Mouse (Mus musculus) fibroblast of lung, adult 2 months (primary cell): ENCODE measurements around the gene Ebna1bp2.

Experiments
- DNase-seq: peaks from one replicate; pipeline ENCODE4 v3.0.0-alpha.2; 2011; ENCODE audit warnings: low read depth

Ebna1bp2 gene

DNA sequence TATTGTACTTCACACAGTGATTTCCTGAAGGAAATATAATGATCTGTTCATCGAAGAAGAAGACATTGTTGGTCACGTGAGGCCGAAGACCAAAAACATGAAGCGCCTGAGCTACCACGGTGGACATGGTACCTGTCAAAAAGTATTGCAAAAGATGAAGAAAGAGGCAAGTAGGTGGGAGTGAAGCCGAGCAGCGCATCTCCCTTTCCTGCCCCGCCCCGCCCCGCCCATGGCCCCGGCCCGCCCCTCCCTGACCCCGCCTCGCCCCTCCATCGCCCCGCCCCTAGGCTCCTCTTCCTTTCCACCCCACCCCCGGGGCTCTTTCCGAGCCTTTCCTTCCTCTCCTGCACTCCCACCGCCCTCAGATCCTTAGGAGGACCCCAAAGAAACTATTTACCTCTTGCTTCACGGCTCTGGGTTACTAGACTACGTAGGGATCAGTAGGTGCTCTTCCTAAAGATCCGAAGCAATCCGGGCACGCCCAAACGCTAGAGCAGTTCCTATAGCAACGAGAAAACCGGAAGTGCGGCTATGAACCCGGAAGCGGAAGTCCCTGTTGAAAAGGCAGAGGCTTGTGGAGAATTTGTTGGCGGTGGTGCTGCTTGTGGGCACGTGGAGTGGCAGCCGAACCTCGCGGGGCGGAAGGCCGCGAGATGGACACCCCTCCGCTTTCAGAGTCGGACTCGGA is at the start of gene Ebna1bp2, which contains the start of gene Cfap57:
TSS of gene Ebna1bp2 (plus strand) at position 521 of the 688 bp plus-strand sequence.
TSS of gene Cfap57 (minus strand) at position 499 of the 688 bp plus-strand sequence.
- DNase-seq = peak; percentile 86

DNA sequence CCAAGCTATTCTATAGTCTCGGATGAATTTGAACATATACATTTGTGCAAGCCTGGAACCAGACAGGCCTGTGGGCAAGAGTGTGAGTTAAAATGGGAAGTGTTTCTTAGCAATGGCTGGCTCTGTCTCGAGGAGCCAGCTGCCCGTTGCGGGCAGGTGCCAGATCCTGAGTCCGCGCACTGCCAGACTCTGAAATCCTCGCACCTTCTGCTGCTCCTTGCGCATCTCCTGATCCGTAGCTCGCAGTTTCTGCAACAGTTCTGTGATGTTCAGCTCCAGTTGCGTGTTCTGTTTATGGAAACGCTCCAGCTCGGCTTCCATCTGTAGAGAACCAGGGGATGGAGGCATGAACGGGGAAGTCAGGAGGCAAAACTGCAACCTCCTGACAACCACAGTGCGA is 49.2 kb upstream of the Ebna1bp2 start:
- no peak for DNase-seq

DNA sequence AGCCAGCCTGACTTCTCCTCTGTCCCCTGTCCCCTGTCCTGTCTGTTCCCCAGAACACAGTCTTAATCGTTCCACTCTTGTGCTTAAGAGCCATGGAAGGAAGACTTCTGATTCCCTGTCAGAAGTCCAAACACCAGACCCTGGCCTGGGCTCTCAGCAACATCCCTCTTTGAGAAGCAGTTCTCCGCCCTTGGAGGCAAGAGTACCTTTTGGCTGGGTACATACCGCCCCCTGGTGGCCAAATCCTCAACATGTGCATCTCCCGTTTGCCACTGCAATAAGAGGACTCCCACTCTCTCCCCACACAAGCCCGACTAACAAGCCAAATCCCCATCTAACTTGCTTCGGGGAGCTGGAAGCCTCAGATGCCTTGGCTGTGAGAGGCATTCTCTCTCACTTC is 44.5 kb upstream of the Ebna1bp2 start:
- peak; percentile 28 for DNase-seq

DNA sequence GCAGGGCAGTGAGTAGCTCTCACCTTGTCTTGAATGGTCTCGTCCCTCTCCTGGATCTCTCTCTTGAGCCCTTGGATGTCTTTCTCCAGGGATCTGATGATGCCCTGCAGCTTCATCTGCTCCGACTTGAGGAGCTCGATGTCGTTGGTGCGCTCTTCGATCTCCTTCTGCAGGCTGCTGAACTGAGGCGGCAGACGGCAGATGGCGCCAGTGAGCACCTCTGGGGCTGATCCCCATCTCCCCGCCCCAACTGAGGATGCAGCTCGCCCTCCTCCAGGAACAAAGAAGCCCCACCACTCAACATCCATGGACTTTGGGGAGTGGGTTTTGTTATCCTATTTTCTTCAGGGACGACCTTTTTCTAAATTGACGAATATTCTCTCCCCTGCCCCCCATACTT is 41.3 kb upstream of the Ebna1bp2 start:
- no peak for DNase-seq

DNA sequence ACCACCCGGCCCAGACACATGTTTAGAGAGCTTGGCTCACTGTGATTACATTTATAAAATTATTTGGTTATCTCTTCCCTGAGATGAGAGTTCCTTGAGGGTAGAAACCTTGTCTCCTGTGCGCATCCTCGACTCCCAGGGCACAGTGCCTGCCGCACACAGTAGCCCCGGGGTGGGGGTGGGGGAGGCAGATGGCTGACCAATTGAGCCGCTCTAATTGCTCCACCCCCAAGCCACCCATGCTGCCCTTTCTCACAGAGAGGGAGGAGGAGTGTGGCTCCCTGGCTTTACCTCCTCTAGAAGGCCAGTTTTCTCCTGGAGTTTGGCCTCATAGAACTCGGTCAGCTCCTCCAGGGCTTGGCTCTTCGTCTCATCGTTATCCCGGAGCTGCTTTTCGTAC is 39.1 kb upstream of the Ebna1bp2 start:
- DNase-seq = no peak

DNA sequence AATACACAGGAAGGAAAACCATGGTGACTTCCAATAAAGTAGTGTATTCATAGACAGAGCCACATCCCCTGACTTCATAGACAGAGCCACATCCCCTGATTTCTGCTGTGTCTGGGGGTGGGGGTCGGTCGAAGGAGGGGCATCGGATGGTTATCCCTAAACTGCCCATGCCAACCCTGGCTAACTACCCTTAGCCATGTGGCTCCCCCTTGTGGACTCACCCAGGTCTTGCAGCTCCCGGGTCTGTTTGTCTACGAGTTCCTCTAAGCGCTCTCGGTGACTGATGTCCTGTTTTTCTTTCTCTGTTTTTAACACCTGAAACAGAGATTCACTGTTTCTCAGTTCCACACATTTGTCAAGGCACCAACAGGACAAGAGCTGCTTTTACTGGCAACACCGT is 38.0 kb upstream of the Ebna1bp2 start:
- DNase-seq = no peak

DNA sequence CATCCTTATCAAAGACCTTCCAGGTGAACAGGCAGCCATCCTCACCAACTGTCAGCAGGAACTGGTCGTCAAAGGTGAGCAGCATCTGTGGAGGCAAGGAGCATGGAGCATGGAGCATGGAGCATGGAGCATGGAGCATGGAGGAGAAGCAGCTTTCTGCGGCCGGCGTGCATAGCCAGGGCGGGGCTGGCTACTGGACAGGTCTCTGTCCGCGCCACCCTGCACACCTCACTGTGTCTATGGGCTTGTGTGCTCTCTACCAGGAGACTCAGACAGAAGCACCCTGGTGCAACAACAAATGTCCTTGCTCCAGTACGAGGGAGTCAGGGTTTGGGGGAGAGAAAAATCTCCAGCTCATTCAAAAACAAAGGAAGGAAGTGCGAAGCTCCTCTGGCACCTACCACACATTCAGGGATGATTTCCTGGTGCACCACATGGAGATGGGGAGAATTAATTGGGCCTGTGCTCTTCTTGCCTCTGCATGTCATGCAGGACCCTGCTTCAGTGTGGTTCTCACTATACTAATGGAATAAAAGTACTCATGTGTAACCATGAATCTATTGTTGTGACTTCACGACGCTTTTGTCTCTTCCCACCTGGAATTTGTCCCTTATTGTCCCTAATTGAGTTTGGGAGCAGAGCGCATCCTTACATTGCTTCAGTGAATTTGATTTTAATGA is 31.4 kb upstream of the Ebna1bp2 start:
- DNase-seq = no peak

DNA sequence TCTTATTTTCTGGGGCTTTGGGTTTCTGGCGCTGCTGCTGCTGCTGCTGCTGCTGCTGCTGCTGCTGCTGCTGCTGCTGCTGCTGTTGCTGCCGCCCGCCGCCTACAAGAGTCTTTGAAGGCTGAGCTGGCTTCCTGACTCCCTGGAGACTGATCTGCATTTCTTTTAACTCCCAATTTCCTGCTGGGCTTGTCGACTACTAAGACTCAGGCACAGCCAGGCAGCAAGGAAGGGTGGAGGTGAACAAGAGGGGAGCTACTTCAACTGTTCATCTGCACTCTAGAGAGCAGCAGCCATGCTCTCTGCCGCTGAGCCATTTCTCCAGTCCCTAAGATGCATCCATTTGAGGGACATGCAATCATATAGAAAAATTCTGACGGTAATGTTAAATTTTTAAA is 30.9 kb upstream of the Ebna1bp2 start:
- DNase-seq = no peak

DNA sequence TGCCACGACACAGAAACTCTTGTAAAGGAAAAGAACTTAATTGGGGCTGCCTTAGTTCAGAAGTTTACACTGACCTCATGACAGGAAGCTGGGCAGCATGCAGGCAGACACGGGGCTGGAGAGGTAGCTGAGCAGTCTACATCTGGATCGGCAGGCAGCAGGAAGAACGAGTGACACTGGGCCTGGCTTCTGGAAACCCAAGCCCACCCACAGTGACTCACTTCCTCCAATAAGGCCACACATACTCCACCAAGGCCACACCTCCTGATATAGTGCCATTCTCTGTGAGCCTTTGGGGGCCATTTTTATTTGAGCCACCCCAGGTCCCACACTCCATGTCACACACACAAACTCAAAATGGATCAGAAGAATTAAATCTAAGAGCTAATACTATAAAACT is 16.5 kb upstream of the Ebna1bp2 start:
- DNase-seq = no peak

DNA sequence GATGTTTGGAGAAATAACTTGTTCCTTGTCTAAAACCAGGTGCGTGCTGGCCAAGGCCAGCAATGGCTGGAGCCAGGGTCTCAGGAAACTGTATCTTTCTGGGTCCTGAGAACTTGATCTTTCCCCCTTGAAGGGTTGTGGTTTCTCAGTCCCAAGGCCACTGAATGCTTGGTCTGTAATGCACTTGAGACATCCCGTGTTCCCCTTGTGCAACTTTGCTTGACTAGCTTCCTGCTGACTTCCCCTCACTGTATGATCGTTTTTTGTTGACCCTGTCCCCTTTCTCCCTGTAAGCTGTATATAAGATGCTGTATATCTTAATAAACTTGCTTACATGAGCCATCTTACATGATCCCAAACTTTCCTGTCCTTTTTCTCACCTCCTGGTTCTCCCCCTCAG is 10.8 kb upstream of the Ebna1bp2 start:
- DNase-seq = no peak

DNA sequence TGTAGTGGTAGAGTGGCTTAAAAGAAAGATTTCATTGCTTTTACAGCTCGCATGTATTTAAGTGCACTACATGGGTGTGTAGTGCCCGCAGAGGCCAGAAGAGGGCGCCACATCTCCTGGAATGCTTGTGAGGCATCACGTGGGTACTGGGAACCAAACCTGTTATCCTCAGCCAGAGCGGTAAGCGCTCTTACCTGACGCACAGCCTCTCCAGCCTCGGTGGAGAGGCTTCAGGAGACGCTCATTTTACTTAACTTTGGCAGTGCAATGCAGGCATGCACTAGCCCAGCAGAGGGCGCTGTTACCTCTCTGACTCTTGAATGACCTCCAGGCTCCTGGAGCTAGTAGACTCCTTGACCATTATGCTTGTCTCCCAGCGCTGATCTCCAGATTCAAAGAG is 8.0 kb upstream of the Ebna1bp2 start:
- no peak for DNase-seq

DNA sequence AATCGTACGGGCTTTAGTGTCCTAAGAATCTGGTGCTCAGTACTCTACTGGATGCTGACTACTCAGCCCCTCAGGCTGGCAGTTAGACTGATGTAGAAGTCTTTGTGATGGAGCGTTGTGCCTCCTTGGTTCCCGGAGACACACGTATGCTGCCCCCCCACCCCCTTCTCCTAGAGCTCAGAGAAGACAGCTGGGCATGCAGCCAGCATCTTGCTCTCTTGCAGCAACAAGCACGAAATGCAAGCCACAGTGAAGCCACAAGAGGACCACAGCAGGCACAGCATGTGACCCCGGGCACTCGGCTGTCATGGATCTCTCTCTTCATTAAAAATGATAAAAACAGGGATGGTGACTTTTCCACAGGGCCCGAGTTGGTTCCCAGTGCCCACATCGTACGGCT is 5.2 kb upstream of the Ebna1bp2 start:
- no peak for DNase-seq

DNA sequence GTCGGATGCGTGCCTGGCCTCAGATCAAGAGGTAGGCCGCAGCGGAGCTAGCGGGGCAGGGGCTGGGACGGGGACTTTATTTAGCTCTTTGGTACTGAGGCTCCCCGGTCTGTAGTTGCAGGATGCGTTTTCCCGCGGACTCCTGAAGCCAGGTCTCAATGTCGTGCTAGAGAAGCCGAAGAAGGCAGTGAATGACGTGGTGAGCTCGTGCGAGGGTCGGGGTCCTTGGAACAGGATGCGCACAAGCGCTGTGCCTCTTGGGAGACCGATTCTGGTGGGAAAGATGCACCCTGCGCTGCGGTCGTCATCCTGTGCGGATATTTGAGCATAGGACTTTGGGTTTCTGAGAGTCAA is 345 bp downstream of the Ebna1bp2 start:
- no peak for DNase-seq

DNA sequence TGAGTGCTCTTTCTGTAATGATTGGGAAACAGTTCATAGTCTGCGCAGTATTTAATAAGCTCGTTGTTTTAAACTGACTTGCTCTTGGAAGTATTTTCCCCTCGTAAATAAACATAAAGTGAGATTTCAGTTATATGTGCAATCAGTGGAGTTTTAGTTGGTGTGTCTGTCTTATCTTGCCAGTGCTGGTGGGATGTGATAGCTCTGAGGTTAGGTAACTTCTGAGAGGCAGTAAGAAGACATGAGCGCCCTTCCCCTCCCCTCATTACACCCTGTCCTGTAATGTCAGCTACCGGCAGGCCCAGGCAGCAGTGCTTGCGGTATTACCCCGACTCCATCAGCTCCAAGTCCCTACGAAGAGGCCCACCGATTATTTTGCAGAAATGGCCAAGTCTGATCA is 1.2 kb downstream of the Ebna1bp2 start:
- DNase-seq = no peak

DNA sequence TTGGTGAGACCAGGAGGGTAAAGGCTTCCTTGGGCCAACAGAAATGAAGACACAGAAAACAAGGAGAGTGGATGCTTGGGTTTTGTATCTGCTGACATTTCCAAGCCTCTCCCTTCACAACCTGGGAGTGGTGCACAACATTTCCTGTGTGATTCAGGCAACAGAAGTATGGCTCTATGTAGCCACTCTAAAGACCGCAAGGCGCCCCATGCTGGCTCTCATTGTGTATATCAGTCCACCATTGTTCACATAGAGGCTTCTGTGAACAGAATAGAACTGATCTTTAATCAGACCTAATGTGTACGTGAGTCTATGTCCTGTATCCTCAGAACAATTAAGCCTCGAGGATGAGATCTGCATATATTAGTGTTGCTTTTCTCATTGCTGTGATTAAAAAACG is 9.7 kb downstream of the Ebna1bp2 start:
- no peak for DNase-seq

DNA sequence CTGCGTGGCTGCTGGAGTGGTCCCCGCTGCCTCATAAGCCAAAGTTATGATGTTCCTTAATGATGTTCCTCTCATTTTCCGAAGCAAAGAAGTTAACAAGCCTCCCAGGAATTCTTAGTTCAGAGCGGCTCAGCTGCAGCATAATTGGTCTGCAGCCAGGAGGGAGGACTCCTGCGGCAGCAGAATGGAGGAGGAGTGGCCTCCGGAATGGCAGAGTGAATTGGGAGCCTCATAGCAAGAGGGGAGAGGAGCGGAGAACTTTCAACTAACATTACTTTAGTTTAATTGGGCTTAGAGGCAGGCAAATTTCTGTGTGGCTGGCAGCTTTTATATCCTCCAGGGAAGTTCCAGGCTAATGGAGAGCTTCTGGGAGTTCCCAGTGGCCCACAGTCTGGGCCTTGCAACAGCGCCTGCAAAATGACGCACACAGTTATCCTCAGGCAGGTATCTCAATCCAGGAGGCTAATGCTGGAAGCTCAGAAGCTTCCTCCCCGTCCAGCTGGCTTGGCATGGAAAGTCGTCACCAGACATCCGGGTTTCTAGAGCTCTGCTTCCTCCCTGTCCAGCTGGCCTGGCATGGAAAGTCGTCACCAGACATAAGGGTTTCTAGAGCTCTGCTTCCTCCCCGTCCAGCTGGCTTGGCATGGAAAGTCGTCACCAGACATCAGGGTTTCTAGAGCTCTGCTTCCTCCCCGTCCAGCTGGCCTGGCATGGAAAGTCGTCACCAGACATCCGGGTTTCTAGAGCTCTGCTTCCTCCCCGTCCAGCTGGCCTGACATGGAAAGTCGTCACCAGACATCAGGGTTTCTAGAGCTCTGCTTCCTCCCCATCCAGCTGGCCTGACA is 22.0 kb downstream of the Ebna1bp2 start:
- DNase-seq = no peak

DNA sequence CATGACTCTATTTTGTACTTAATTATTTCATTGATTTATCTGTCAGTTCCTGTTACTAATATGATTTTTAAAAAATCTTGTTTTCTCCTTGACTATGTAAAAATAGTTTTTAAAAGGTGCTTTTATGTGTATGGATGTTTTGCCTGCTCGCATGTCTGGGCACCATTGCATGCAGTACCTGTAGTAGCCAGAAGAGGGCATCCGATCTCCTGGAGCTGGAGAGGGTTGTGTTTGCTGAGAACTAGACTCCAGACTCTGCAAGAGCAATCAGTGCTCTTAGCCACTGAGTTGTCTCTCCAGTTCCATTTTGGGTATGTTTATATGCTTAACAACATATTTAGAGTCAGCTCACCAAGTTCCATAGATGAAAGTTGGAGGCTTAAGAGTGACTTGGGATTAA is 24.6 kb downstream of the Ebna1bp2 start:
- no peak for DNase-seq

DNA sequence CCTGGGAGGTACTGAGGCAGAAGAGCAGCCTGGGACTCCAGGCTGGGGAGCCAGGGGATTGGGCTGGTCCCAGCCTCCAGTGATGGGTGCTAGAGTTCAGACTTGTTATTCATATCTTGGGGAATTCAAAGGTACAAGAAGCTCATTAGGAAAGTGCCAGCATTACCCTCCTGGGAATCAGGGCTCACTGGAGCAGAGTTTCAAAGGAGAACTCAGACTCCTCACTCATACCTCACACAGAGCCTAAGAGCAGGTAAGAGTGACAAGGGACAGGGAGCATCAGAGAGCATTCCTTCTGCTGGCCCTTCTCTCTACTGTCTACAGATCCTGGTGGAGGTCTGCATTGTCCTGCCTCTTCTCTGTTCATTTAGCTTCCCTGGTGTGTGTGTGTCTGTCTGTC is 38.1 kb downstream of the Ebna1bp2 start, which contains the start of gene Olfr62:
TSS of gene Olfr62 (plus strand) at position 301 of the 400 bp plus-strand sequence.
- no peak for DNase-seq
